Mouse (Mus musculus): ENCODE measurements around the gene Arhgef12. TPM values are rescaled to one million over a fixed set of nuclear protein-coding genes. Genes with fewer than 3 reads are reported as not detected.

Gene Arhgef12
- total RNA-seq, 2 experiments from 2014 or later = 162 to 164 TPM

- no peak for TF ChIP-seq CTCF (IDR thresholded peaks at IDR 0.05)
- Histone ChIP-seq H3K27ac (no peak overlapping the region), H3K4me3 (no peak overlapping the region)
- DNase-seq (ENCODE audit: extremely low spot score in 1 of 2, low spot score in 2 of 2) = no peak
- intact Hi-C loops (cut with DNase I) = no loop called here
Measured at GRCm38 (mm10) chr9:43070153-43070552, 36.9 kb downstream of the Arhgef12 start.

- Histone ChIP-seq H3K4me3 (no peak overlapping the region), H3K27ac (no peak overlapping the region)
- TF ChIP-seq CTCF (IDR thresholded peaks at IDR 0.05) = no peak
- intact Hi-C loops (cut with DNase I) = no loop called here
- no peak for DNase-seq (ENCODE audit: extremely low spot score in 1 of 2, low spot score in 2 of 2)
Measured at GRCm38 (mm10) chr9:43067896-43068295, 39.1 kb downstream of the Arhgef12 start.

- intact Hi-C loops (cut with DNase I) = no loop called here
- H3K4me3 ChIP-seq = no peak overlapping the region
- no peak for TF ChIP-seq CTCF (IDR thresholded peaks at IDR 0.05)
- no peak overlapping the region for H3K27ac ChIP-seq
- no peak for DNase-seq (ENCODE audit: extremely low spot score in 1 of 2, low spot score in 2 of 2)
Measured at GRCm38 (mm10) chr9:43065231-43065630, 41.8 kb downstream of the Arhgef12 start.

- no peak for TF ChIP-seq CTCF (IDR thresholded peaks at IDR 0.05)
- DNase-seq (ENCODE audit: extremely low spot score in 1 of 2, low spot score in 2 of 2) = no peak
- Histone ChIP-seq H3K4me3 (no peak overlapping the region), H3K27ac (peak overlapping the region; percentile 47; the same call in 1 of the 2 replicates)
- intact Hi-C loops (cut with DNase I) = no loop called here
Measured at GRCm38 (mm10) chr9:43061545-43061944, 45.5 kb downstream of the Arhgef12 start.

GRCm38 (mm10) chr9:43050391-43050790 lies 56.6 kb downstream of the Arhgef12 start:
- no peak for DNase-seq (ENCODE audit: extremely low spot score in 1 of 2, low spot score in 2 of 2)
- intact Hi-C loops (cut with DNase I) = no loop called here
- Histone ChIP-seq H3K4me3 (no peak overlapping the region), H3K27ac (no peak overlapping the region)
- no peak for TF ChIP-seq CTCF (IDR thresholded peaks at IDR 0.05)

GRCm38 (mm10) chr9:43044481-43044880 lies 62.6 kb downstream of the Arhgef12 start:
- no peak for TF ChIP-seq CTCF (IDR thresholded peaks at IDR 0.05)
- intact Hi-C loops (cut with DNase I) = no loop called here
- H3K27ac ChIP-seq = 0 out of 2 replicates have a peak overlapping the region, but pooled peaks have one; percentile 4
- no peak overlapping the region for H3K4me3 ChIP-seq
- DNase-seq (ENCODE audit: extremely low spot score in 1 of 2, low spot score in 2 of 2) = no peak

GRCm38 (mm10) chr9:43038466-43038865 lies 68.6 kb downstream of the Arhgef12 start:
- Histone ChIP-seq H3K4me3 (no peak overlapping the region), H3K27ac (no peak overlapping the region)
- intact Hi-C loops (cut with DNase I) = no loop called here
- no peak for TF ChIP-seq CTCF (IDR thresholded peaks at IDR 0.05)
- DNase-seq (ENCODE audit: extremely low spot score in 1 of 2, low spot score in 2 of 2) = no peak

- no peak for TF ChIP-seq CTCF (IDR thresholded peaks at IDR 0.05)
- no peak for DNase-seq (ENCODE audit: extremely low spot score in 1 of 2, low spot score in 2 of 2)
- intact Hi-C loops (cut with DNase I) = no loop called here
Measured at GRCm38 (mm10) chr9:43035208-43035607, 71.8 kb downstream of the Arhgef12 start.

GRCm38 (mm10) chr9:43034273-43034672 lies 72.8 kb downstream of the Arhgef12 start:
- intact Hi-C loops (cut with DNase I) = no loop called here
- TF ChIP-seq CTCF (IDR thresholded peaks at IDR 0.05) = no peak
- DNase-seq (ENCODE audit: extremely low spot score in 1 of 2, low spot score in 2 of 2) = no peak
- no peak overlapping the region for H3K4me3 ChIP-seq
- H3K27ac ChIP-seq = no peak overlapping the region

More at GRCm38 (mm10) chr9:43035208-43035607, 71.8 kb downstream of the Arhgef12 start:
- H3K27ac ChIP-seq = no peak overlapping the region
- no peak overlapping the region for H3K4me3 ChIP-seq

- H3K4me3 ChIP-seq = no peak overlapping the region
- no peak overlapping the region for H3K27ac ChIP-seq
- intact Hi-C loops (cut with DNase I) = no loop called here
- no peak for TF ChIP-seq CTCF (IDR thresholded peaks at IDR 0.05)
- no peak for DNase-seq (ENCODE audit: extremely low spot score in 1 of 2, low spot score in 2 of 2)
Measured at GRCm38 (mm10) chr9:43027757-43028156, 79.3 kb downstream of the Arhgef12 start.

GRCm38 (mm10) chr9:43021515-43022251 lies 85.4 kb downstream of the Arhgef12 start:
- intact Hi-C loops (cut with DNase I) = no loop called here
- Histone ChIP-seq H3K4me3 (no peak overlapping the region), H3K27ac (peak overlapping the region; percentile 57)
- no peak for TF ChIP-seq CTCF (IDR thresholded peaks at IDR 0.05)
- peak in 1 of 2 experiments; percentile 17 for DNase-seq (ENCODE audit: extremely low spot score in 1 of 2, low spot score in 2 of 2)

GRCm38 (mm10) chr9:43019656-43020055 lies 87.4 kb downstream of the Arhgef12 start:
- Histone ChIP-seq H3K4me3 (no peak overlapping the region), H3K27ac (no peak overlapping the region)
- intact Hi-C loops (cut with DNase I) = no loop called here
- no peak for TF ChIP-seq CTCF (IDR thresholded peaks at IDR 0.05)
- no peak for DNase-seq (ENCODE audit: extremely low spot score in 1 of 2, low spot score in 2 of 2)

- H3K27ac ChIP-seq = no peak overlapping the region
- H3K4me3 ChIP-seq = no peak overlapping the region
- intact Hi-C loops (cut with DNase I) = no loop called here
- DNase-seq (ENCODE audit: extremely low spot score in 1 of 2, low spot score in 2 of 2) = no peak
- peak; percentile 22 for TF ChIP-seq CTCF (IDR thresholded peaks at IDR 0.05)
Measured at GRCm38 (mm10) chr9:43015786-43016185, 91.3 kb downstream of the Arhgef12 start.
